Mouse (Mus musculus): ENCODE results near the gene Slc41a3.
A peak's percentile ranks its signal among the peaks of the same experiment; 100 is the strongest.

The Slc41a3 gene

DNA sequence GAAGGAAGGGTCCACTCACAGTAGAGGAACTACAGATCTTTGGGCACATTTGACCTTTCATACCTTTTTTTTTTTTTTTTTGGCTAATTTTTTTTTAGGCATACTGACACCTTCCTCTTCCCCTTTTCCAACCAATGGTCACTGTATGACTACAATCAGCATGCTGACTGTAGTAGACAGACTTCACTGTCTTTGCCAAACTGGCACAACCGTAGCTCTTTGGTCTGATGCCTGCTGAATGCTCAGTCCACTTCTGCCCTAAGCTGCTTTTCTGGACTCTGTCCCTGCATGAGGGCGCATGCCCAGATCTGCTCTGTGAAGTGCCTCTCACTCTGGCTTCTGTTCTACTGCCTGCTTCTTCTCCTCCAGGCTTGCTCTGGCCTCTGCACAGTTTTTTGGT is 6.9 kb upstream of the Slc41a3 start:
- no peak for DNase-seq (ENCODE audit: low spot score)

DNA sequence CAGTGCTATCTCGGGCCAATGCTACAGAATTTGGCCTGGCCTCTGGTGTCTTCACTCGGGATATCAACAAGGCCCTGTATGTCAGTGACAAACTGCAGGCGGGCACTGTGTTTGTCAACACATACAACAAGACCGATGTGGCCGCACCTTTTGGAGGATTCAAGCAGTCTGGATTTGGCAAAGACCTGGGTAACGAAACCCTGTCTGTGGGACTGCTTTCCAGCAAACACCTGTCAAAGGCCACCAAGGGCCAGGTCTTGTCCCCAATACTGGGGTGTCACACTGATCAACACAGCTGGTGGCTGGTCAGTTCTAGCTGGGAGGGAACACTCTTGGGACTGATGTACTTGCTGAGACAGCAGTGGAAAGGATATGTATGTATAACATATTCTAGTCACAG is 6.3 kb upstream of the Slc41a3 start:
- DNase-seq (ENCODE audit: low spot score), result no peak

DNA sequence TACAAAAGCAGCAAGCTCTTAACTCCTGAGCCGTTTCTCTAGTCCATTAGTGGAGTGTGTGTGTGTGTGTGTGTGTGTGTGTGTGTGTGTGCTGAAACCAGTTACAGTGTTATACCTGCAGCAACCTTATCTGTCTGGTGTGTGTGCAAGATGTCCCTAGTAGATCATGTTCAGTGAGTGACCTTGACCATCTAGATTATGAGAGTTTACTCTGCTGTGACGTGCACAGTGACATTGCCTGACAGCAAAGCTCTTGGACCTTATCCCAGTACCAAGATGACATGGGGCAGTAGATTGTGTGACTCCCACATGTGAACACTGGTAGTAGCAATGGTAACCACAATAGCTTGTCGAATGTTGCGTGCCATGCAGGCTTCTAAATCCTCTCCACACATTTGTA is 4.2 kb upstream of the Slc41a3 start:
- DNase-seq (ENCODE audit: low spot score), result no peak

DNA sequence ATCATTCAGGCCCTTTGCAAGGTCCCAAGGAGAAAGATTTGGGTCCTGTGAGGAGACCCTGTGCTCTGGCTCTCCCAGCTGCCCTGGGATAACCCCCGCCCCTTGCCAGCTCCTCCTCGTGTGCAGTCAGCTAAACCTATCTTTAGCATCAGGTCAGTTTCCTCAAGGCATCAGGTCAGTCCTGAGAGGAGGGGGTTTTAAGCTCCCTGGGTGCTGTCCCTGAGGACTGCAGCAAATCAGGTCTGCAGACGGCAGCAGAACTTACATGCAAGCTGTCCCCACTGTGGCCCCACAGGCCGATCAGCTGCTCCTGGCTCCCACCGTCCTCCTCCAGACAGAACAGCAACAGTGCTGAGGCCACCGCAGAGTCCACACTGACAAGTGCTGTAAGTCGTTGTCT is 2.8 kb upstream of the Slc41a3 start:
- DNase-seq (ENCODE audit: low spot score), result no peak

DNA sequence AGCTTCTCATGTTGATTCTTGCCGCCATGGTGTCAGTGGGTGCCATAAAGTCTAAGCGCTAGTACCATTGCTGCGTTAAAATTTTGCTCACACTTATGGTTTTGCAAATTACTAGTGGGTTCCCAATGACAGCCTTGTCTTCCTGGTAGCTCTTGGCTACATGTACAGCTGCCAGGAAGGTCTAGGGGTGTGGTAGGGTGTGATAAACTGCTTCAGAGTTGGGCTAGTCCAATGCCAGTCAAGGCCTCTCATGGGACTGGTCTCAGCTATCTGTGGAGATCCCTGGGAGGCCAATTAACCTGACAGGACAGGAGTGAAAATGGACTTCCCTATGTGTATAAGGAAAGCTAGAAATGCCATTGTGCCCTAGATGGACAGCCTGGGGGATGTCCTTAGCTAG is 2.2 kb upstream of the Slc41a3 start:
- no peak for DNase-seq (ENCODE audit: low spot score)

DNA sequence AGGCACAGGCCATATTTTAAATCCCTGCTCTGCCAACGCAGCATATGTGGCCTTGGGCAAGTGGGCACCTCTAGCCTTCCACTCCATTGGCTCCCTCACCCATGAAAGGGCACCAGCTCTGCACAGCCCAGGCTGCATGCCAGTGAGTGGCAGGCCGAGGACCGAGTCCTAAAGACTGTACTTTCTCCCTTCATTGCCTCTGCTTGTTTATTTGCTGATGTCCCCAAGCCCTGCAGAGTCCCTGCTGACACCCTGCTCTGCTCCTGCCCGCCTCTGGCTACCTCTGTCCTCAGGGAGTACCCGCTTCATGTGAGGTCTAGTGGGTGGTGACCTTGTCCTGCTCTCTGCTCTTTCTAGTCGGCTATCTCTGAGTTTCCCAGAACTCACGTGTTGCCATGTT is 1.4 kb upstream of the Slc41a3 start:
- no peak for DNase-seq (ENCODE audit: low spot score)

DNA sequence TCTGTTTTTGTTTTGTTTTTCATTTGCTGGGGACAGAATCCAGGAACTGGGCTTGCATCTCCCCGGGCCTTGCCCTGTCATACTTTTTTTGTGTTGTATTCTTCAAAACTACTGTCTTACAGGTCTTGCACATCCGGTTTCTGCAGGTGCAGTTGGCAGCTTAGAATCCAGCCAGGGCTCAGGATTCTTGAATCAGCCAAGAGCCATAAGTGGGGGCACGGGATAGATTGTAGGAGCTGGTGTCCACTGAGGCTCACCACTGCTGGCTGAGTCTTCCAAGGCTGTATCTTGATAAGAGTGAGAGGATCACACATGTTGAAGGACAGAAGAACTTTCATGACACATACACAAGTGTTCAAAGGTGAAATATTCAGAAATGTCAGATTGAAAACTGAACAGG is 395 bp upstream of the Slc41a3 start:
- no peak for DNase-seq (ENCODE audit: low spot score)

DNA sequence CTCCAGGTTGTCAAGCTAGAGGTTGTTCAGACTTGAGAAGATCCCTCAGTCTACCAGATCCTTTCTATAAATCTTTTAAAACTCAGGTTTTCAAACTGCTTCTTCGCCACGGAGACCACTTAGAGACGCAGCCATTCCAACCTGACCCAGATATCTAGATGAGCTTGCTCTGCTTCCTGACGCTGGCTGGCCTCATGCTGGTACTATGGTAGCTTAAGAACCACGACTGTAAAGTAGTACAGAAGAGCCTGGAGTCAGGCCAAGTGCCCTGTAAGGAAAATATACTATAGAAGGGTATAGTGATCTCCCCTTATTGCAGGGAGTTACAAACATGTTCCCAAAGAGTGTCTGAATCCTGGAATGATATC is 757 bp downstream of the Slc41a3 start:
- no peak for DNase-seq (ENCODE audit: low spot score)

DNA sequence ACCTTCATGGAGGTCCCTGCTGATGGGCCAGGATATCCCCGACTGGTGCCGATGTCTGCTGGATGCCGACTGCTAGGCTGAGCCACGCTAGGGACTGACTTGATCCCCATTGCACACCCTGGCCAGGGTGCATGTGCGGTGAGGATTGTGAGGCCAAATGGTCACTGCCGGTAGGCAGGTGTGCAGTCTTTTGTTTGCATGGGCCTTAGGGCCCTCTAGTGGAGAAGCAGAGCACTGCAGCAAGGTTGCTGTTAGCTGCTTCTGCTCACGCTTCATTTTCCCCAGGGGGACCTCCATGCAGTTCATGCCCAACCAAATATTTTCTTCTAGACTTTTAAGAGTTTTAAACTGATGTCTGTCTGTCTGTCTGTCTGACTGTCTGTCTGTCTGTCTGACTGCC is 2.0 kb downstream of the Slc41a3 start:
- DNase-seq (ENCODE audit: low spot score), result peak; percentile 55

DNA sequence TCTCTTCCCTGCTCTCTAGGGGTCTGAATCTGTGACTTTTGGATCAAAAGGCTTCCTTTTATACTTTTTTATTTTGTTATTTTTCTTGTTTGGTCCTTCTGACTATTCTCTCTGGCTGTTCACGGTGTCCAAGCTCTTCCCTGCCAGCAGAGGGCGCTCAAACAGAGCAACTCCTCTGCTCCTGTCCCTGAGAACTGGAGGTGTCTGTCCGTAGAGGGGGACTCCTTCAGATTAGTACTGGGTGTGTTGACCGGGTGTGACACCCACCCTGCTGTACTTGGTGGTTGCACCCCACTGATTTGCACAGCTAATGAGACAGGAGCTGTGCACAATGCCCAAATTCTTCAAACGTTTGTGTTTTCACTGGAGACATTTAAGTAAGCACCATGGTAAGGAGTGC is 2.7 kb downstream of the Slc41a3 start:
- peak; percentile 40 for DNase-seq (ENCODE audit: low spot score)

DNA sequence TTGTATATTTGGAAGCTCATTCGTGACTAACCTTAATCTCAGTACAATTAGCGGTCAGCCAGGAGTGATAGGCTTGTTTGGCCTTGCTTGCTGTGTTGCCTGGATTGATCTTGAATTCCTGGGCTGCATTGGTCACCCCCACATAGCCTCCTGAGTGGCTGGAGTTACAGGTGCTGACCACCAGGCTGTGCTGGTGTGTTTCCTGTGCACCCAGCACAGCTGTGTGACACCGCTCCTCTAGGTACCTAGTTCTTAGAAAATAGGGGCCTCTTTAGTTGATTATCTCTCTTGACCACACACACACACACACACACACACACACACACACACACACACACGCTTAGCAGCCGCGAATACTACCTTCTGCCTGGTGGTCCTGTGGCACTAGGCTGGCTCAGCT is 3.7 kb downstream of the Slc41a3 start:
- peak; percentile 22 for DNase-seq (ENCODE audit: low spot score)

DNA sequence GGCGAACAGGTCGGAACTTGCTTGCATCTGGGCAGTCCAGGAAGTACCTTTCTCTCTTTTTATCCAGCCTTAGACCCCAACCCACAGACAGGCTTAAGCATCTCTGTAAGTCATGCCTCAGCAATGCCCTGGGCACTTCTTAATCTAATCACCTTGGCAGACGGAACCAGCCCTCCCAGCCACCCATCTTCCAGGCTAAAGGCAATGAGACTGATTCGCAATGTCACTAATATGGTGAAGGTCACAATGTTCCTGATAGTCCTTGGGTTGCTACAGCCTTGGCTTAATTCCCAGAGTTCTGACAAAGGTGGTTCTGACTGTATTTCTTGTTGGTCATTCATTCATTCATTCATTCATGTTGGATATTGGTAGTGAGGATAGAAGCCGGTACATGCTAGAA is 5.7 kb downstream of the Slc41a3 start:
- DNase-seq (ENCODE audit: low spot score), result no peak

DNA sequence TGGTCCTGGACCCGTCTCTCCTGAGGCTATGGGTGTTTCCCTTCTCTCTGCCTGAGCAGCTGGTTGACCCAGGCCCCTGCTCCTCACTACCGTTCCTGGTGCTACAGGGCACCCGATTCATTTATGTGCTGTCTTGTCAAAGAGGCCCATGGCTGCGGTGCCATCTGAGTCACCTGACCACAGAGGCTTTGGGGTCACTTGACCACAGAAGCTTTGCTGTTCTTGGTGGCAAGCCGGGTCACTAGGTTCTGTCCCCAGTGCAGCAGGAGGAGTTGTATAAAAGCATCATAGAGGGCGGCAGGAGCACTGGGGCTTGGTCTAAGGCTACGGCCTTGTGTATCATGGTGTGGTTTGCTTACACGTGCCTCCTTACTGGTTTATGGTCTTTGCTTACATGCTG is 8.8 kb downstream of the Slc41a3 start:
- DNase-seq (ENCODE audit: low spot score), result no peak

DNA sequence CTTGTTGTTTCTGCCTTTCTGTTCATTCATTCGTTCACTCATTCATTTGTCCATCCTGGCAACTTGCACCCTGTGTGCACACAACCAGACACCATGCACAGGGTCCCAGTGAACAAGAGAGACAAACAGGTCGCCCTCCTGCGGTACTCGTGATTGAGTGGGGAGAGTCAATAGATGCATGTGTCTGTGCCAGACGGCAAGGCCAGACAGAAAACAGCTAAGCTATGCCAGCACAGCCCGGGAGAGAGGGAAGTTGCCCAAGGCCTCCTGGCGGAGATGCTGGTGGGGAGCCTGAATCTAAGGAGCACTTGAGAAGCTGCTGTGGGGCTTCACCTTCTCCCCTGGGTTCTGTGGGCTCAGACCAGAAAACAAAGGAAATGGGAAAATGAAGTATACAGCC is 10.8 kb downstream of the Slc41a3 start:
- no peak for DNase-seq (ENCODE audit: low spot score)

DNA sequence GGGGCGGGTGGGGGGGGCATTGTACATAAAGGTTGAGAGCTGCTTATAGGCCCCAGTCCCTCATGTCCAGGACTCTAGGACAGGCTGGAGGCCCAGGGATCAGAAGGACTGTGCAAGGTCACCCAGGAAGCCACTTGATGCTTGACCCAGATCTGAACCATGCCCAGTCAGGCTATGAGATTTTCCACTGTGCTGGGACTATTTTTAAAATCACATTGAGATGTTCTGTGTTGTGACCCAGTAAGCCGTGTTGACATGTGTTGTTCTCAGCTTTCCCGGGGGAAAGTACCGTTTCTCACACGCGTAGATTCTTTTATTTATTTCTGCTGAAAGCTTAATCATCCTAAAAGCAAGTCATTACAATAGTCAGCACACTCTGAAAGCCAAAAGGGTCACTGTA is 11.5 kb downstream of the Slc41a3 start:
- no peak for DNase-seq (ENCODE audit: low spot score)

DNA sequence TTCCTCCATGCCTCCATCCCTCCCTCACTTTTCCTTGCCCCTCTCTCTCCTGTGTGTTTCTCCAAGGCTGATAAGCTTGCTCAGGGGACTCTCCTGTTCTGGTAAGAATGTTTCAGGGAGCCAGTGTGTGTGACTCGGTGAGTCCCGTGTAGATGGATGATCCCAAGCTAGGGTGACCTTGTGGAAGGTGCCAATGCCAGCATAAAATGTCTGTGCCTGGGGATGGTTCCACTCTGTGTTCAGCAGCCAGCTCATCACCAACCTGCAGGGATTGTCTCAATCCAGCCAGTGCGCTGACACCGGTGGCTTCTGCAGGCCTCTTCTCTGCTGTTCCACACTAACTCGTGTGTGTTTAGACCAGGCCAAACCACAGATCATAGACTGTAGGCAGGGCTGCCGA is 12.0 kb downstream of the Slc41a3 start:
- no peak for DNase-seq (ENCODE audit: low spot score)

DNA sequence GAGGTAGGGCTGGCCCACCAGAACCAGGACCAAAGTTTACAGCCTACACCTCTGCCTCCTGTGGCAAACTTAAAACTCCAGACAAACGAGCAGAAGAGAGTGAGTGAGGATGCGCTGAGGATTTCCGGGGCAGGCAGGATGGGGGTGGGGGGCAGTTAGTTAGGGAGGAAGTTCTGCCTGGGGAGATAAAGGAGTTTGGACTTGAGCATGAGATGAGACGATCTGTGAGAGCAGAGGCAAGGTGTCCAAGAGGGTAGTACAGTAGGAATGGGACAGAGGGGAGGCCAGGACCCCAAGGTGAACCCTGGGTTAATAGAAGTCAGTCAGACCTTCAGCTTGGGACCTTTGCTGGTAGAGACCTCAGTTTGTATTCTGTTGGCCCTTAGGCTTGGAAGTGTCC is 13.7 kb downstream of the Slc41a3 start:
- no peak for DNase-seq (ENCODE audit: low spot score)

DNA sequence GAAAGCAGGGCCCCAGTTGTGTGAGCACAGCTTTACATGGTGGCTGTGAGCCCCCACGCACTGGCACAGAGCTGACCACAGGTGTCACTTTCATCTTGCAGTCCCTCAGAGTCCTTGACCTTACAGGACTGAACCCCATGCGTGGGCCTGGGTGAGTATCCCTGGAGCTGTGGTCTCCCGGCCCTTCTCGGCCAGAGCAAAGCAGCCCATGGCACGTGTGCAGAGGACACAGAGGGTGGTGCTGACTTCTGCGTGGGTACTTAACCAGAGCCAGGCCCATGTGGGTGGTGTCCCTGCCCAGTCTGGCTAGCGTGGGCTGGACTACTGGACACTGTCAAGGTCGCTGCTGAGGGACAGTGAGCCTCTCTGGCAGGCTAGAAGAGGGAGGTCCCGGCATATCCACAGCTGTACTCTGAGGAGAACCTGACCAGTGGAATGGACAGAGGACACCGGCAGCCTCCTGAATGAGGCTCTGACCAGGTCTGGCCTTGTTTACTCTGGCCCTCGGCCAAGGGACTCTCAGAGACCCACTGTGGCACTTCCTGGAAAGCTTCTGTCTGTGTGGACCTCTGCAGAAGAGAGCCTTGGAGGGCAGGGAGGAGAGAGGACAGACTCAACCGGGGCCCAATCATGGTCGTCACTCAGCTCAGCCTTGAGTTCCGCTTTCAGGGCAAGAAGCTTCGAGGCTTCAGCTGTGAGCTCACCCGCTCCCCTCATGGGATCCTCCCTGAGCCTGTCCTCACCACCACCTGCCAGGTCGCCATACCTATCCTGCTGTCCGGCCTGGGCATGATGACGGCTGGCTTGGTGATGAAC is 14.5 kb downstream of the Slc41a3 start:
- DNase-seq (ENCODE audit: low spot score), result peak; percentile 57

DNA sequence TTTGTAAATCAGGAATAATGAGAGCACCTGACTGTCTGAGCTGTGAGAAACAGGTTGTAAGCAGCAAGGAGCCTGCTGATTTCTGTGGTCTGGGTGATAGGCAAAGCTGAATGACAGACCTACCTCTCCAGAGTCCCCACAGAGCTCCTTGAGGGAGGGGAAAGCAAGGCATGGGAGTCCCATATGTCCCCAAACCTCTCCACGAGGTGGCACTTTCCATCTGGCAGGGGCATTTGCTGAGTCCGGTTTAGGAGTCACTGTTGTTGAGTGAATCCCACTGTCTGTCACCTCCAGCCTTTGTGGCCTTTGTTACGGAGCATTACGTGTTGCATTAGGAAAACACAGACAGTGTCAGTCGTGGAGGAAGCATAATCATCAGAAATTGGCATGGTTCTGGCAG is 15.4 kb downstream of the Slc41a3 start:
- no peak for DNase-seq (ENCODE audit: low spot score)

DNA sequence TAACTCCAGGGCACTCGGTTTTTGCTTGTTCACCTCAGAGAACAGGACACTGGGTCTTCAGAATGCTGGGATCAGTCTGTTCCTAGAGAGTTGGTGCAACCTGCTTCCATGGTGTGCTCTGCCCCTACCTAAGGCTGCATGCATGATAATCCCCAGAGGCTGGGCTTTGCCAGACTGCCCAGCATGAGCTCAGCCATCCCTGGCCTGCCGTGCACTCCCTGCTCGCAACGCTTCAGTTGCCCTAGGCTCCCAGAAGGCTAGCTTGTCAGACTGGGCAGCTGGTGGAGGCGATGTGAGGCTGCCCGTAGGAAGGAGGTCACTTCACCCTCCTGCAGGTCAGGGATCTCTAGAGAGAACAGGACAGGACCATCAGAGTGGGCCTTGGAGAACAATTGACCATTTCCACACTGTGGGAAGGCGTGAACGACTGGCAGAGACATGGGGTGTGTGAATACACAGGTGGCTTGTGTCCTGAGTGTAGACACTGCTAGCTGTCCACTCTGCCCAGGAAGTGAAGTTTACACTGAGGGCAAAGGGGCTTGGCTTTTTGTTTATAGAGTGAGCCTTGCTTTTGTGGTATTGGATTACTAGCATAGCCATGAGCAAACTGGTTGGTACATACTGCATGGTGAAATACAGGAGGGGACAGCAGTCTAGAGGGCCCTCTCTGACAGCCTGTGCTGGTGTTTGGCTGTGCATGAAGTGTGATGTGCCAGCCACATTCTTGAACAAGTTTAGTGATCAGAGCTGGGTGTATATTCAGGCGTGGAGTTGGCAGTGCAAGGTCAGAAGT is 16.5 kb downstream of the Slc41a3 start:
- no peak for DNase-seq (ENCODE audit: low spot score)

DNA sequence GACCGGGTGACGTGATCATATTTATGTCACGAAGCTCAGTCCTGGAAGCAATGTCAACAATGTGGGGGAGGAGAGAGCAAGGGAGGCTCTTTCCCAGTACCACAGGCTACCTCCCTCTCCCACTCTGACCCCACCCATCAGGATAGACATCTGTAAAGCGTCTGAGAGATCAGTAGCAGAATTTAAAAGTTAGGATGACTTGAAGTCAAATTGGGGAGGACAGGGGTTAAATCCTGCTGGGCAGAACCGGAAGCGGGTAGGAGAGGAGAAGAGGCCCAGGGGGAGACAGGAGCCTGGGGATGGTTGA is 17.0 kb downstream of the Slc41a3 start:
- no peak for DNase-seq (ENCODE audit: low spot score)

DNA sequence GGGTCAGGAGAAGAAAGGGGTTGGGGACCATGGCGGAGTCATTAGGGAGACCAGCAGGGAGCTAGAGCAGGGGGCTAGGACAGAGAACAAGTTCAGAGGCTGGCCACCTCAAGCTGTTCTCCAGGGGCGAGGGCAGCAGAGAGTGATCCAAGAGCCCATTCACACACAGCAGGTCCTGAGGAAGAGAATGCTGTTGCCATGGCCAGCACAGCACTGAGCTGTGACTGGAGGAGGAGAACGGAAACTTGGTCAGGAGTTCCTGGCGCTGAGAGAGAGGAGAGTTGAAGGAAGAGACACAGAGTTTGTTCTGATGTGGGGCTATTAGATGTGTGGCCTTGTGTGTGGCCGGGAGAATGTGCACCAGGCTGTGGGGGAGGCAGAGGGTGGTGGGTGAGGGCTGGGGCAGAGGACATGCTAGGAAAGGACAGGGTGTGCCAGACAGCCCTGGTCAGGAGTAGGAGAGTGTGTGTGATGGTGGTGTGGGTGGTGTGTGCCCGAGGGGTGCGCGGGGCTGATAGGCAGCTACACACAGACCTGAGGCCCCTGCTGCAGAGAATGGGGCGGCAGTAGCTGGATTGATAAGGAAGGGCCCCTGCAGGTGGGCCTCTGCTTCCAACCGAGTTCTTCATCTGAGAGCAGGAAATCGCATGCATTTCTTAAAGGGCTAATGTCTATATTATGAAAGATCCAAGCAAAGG is 18.4 kb downstream of the Slc41a3 start:
- peak; percentile 36 for DNase-seq (ENCODE audit: low spot score)

DNA sequence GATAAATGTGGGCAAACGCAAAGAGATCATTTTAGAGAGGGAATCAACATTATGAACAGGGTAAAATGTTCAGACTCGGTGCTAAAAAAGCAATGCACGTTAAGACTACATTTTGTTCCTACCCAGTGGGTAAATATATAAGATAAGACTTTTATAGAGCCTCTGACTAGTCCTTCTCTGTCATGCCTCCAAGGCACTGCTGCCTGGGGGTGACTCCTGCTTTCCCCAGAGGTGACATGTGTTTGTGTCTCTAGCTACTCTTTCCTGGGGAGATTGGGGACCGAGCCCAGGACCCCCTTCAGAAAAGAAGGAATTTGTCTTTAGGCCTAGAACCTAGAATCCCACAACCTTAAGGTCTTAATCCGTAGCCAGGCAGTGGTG is 18.9 kb downstream of the Slc41a3 start:
- no peak for DNase-seq (ENCODE audit: low spot score)

Measured in yolk sac, embryonic 10.5 days (tissue).